Mouse (Mus musculus) limb, embryonic 15.5 days (tissue): ENCODE data around the gene St3gal2. TPM values are rescaled to one million over a fixed set of nuclear protein-coding genes. Genes with fewer than 3 reads are reported as not detected.
"Not testable (repeated sequence)": the region's sequence is repeated elsewhere in the genome, so short reads cannot be mapped to it uniquely, and the experiment has no call there.

Experiments
- ATAC-seq: fragments of 200-750 bp; cut with Nextera tagmentation; 2 replicates; pipeline ENCODE4 v1.8.0; 2017; ENCODE audit warnings: low read depth, moderate TSS enrichment; ENCODE audit not compliant: insufficient number of reproducible peaks, low FRiP score, low TSS enrichment
- H3K27ac ChIP-seq: fragments of 300-500 bp; sonication (generic); 2 replicates; pipeline ENCODE4 v1.5.1; 2015; ENCODE audit warnings: moderate library complexity, mild to moderate bottlenecking, inconsistent platforms
- H3K27me3 ChIP-seq: fragments of 300-500 bp; sonication (generic); 2 replicates; pipeline ENCODE4 v1.6.1; 2015; ENCODE audit warnings: inconsistent platforms
- H3K36me3 ChIP-seq: fragments of 300-500 bp; sonication (generic); 2 replicates; pipeline ENCODE4 v1.6.1; 2015; ENCODE audit warnings: inconsistent platforms
- H3K4me1 ChIP-seq: fragments of 300-500 bp; sonication (generic); 2 replicates; pipeline ENCODE4 v1.6.1; 2015; ENCODE audit warnings: inconsistent platforms
- H3K4me2 ChIP-seq: fragments of 300-500 bp; sonication (generic); 2 replicates; pipeline ENCODE4 v1.6.1; 2015; ENCODE audit warnings: mild to moderate bottlenecking, inconsistent platforms
- H3K4me3 ChIP-seq: fragments of 300-500 bp; sonication (generic); 2 replicates; pipeline ENCODE4 v1.5.1; 2015; ENCODE audit warnings: mild to moderate bottlenecking, inconsistent platforms
- H3K9ac ChIP-seq: fragments of 300-500 bp; sonication (generic); 2 replicates; pipeline ENCODE4 v1.6.1; 2015; ENCODE audit warnings: inconsistent platforms
- H3K9me3 ChIP-seq: fragments of 300-500 bp; sonication (generic); 2 replicates; pipeline ENCODE4 v1.6.1; 2016; ENCODE audit warnings: inconsistent platforms
- WGBS: fragments of 180-500 bp; shearing (Covaris S2); methylation state at CpG from one replicate; pipeline ENCODE4 v1.1.7; 2015; 5-methylcytosine and 5-hydroxymethylcytosine counted together
- polyA plus RNA-seq: library from polyadenylated mRNA; unstranded; fragments of >200 nt; fragmentation: Nextera tagmentation; extraction: Ambion mirVana; gene quantifications from 2 replicates; pipeline ENCODE4 v1.2.1, GENCODE M21; 2015

St3gal2 gene
- polyA plus RNA-seq, 1 experiment from 2014 or later = 32.6 TPM

- H3K27me3 ChIP-seq = no peaks in the 10 kb centered on the region
- no peak overlapping the region for H3K4me2 ChIP-seq
- ATAC-seq = no peak
- 87% methylated on average over 10 of the region's 10 CpGs for WGBS
- H3K9me3 ChIP-seq = no peaks in the 10 kb centered on the region
- no peaks in the 10 kb centered on the region for H3K4me1 ChIP-seq
- no peak overlapping the region for H3K27ac ChIP-seq
- no peak overlapping the region for H3K4me3 ChIP-seq
- peaks cover 65% of the 10 kb centered on the region for H3K36me3 ChIP-seq
- H3K9ac ChIP-seq = no peak overlapping the region
Measured at GRCm38 (mm10) chr8:110894851-110895250, 24.9 kb upstream of the St3gal2 start.

DNA sequence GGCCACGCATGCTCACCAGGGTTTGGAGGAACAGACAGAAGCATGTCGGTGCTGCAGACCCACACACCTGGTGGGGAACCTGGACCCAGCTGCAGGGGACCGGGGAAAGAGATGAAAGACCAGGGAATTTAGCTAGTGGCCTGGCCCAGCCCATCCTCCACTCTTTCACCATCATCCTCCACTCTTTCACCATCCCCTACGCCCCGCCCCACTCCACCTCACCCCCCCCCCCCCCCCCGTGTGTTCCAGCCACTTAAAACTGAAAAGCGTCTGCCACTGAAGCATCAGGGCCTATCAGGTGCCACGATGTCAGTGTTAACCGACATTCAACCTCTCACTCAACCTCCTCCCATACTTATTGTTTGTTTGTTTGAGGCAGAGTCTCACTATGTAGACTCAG, 24.5 kb upstream of the St3gal2 start:
- WGBS = 83% methylated on average over 9 of the region's 9 CpGs
- Histone ChIP-seq H3K4me1 (no peaks in the 10 kb centered on the region), H3K4me3 (no peak overlapping the region), H3K27ac (no peak overlapping the region), H3K9ac (no peak overlapping the region), H3K36me3 (peaks cover 61% of the 10 kb centered on the region), H3K27me3 (no peaks in the 10 kb centered on the region), H3K9me3 (no peaks in the 10 kb centered on the region), H3K4me2 (no peak overlapping the region)
- ATAC-seq = no peak

DNA sequence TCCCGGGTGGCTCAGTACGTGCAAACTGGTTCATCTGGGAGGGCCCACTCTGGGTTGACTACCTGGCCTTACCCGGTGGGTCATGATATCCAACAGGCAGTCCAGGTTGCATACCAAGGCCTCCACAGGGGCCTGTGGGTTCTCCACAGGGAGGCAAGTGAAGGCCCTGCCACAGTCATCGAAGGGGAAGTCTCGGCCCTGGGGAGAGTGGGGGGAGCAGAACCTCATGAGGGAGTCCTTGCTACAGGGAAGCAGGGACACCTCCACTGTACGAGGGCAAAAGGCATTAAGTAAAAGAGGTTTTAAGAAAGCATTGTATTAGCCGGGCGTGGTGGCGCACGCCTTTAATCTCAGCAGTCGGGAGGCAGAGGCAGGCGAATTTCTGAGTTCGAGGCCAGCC, 23.9 kb upstream of the St3gal2 start:
- H3K36me3 ChIP-seq = peaks cover 55% of the 10 kb centered on the region

GRCm38 (mm10) chr8:110897495-110897894, 22.2 kb upstream of the St3gal2 start:
- no peak overlapping the region for H3K9ac ChIP-seq
- ATAC-seq = no peak
- H3K4me1 ChIP-seq = peaks cover 9% of the 10 kb centered on the region
- WGBS = 89% methylated on average over 6 of the region's 6 CpGs
- no peak overlapping the region for H3K4me3 ChIP-seq
- H3K9me3 ChIP-seq = no peaks in the 10 kb centered on the region
- H3K4me2 ChIP-seq = no peak overlapping the region
- H3K27ac ChIP-seq = no peak overlapping the region
- H3K27me3 ChIP-seq = no peaks in the 10 kb centered on the region
- H3K36me3 ChIP-seq = peaks cover 55% of the 10 kb centered on the region

More for the DNA sequence above, 23.9 kb upstream of the St3gal2 start:
- no peak overlapping the region for H3K4me3 ChIP-seq
- H3K4me1 ChIP-seq = peaks cover 2% of the 10 kb centered on the region
- WGBS = 91% methylated on average over 13 of the region's 13 CpGs
- ATAC-seq = no peak
- no peak overlapping the region for H3K27ac ChIP-seq
- H3K27me3 ChIP-seq = no peaks in the 10 kb centered on the region
- H3K9me3 ChIP-seq = no peaks in the 10 kb centered on the region
- no peak overlapping the region for H3K4me2 ChIP-seq
- H3K9ac ChIP-seq = no peak overlapping the region

DNA sequence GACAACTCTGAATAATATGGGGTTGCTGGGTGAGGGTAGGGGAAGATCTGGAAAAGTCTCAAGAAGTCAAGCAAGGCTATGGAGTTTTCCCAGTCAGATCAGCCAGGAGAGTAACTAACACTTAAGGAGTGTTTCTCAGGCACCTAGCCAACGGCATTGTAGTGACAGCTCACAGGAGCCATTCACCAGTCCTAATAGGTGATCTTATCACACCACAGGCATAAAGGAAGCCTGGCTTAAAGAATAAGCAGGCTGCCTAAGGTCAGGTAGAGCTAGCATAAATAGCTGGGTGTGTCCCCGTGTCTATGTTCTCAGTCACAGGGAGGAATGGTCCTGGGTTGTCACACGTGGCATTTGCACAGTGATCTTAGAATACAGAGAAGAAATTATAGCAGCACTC, 18.7 kb upstream of the St3gal2 start:
- Histone ChIP-seq H3K27ac (no peak overlapping the region), H3K4me3 (no peak overlapping the region), H3K9ac (no peak overlapping the region), H3K9me3 (no peaks in the 10 kb centered on the region), H3K4me1 (peaks cover 9% of the 10 kb centered on the region), H3K4me2 (no peak overlapping the region), H3K36me3 (peaks cover 26% of the 10 kb centered on the region), H3K27me3 (no peaks in the 10 kb centered on the region)
- no peak for ATAC-seq
- 60% methylated on average over 3 of the region's 3 CpGs for WGBS

- Histone ChIP-seq H3K27me3 (no peaks in the 10 kb centered on the region), H3K4me1 (peaks cover 9% of the 10 kb centered on the region), H3K36me3 (peaks cover 23% of the 10 kb centered on the region), H3K4me2 (peak within 1 kb of the TSS; percentile 50), H3K4me3 (peak within 1 kb of the TSS; percentile 70), H3K9me3 (no peaks in the 10 kb centered on the region), H3K9ac (peak within 1 kb of the TSS; percentile 46), H3K27ac (no peak within 1 kb of the TSS)
- peak; percentile 84 for ATAC-seq
- WGBS = 2% methylated on average over 30 of the region's 30 CpGs
Measured at GRCm38 (mm10) chr8:110901839-110902578, 17.7 kb upstream of the St3gal2 start, which contains the start of gene Fuk. Fuk (minus strand) TSS chr8:110902488.

- ATAC-seq = no peak
- H3K9me3 ChIP-seq = no peaks in the 10 kb centered on the region
- 63% methylated on average over 2 of the region's 2 CpGs for WGBS
- no peaks in the 10 kb centered on the region for H3K27me3 ChIP-seq
- H3K4me2 ChIP-seq = peak overlapping the region; percentile 50
- H3K4me3 ChIP-seq = peak overlapping the region; percentile 70
- H3K27ac ChIP-seq = no peak overlapping the region
- H3K36me3 ChIP-seq = peaks cover 18% of the 10 kb centered on the region
- H3K9ac ChIP-seq = peak overlapping the region; percentile 46; the same call in 1 of the 2 replicates
- H3K4me1 ChIP-seq = peaks cover 9% of the 10 kb centered on the region
Measured at GRCm38 (mm10) chr8:110902579-110902965, 17.1 kb upstream of the St3gal2 start.

- H3K36me3 ChIP-seq = no peaks in the 10 kb centered on the region
- no peak for ATAC-seq
- WGBS = 90% methylated on average over 6 of the region's 6 CpGs
- H3K9ac ChIP-seq = no peak overlapping the region
- no peaks in the 10 kb centered on the region for H3K9me3 ChIP-seq
- H3K4me1 ChIP-seq = peaks cover 9% of the 10 kb centered on the region
- H3K27me3 ChIP-seq = no peaks in the 10 kb centered on the region
- no peak overlapping the region for H3K4me3 ChIP-seq
- H3K27ac ChIP-seq = no peak overlapping the region
- H3K4me2 ChIP-seq = no peak overlapping the region
Measured at GRCm38 (mm10) chr8:110905404-110905803, 14.3 kb upstream of the St3gal2 start.

GRCm38 (mm10) chr8:110906682-110907081, 13.0 kb upstream of the St3gal2 start:
- Histone ChIP-seq H3K27ac (no peak overlapping the region), H3K36me3 (no peaks in the 10 kb centered on the region), H3K9me3 (no peaks in the 10 kb centered on the region), H3K4me3 (no peak overlapping the region), H3K4me2 (no peak overlapping the region), H3K4me1 (0 out of 2 replicates have a peak, but pooled peaks cover under 1% of the 10 kb centered on the region), H3K27me3 (no peaks in the 10 kb centered on the region), H3K9ac (no peak overlapping the region)
- WGBS = 69% methylated on average over 1 of the region's 1 CpGs
- no peak for ATAC-seq

DNA sequence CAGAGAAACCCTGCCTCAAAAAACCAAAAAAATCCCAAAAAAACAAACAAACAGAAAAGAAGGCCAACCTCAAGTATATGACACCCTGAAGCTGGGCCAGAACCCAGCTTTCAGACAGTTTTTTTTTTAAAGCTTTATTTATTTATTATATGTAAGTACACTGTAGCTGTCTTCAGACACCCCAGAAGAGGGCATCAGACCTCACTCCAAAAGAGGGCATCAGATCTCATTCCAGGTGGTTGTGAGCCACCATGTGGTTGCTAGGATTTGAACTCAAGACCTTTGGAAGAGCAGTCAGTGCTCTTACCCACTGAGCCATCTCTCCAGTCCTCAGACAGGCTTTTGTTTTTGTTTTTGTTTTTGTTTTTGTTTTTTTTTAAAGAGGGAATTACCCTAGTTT, 9.9 kb upstream of the St3gal2 start:
- not testable (repeated sequence) for H3K27ac ChIP-seq, H3K9me3 ChIP-seq, H3K36me3 ChIP-seq

GRCm38 (mm10) chr8:110911576-110912570, 7.8 kb upstream of the St3gal2 start:
- Histone ChIP-seq H3K36me3 (no peaks in the 10 kb centered on the region), H3K9ac (no peak overlapping the region), H3K4me1 (no peaks in the 10 kb centered on the region), H3K4me2 (no peak overlapping the region), H3K27me3 (no peaks in the 10 kb centered on the region), H3K4me3 (no peak overlapping the region), H3K27ac (no peak overlapping the region), H3K9me3 (no peaks in the 10 kb centered on the region)
- 81% methylated on average over 15 of the region's 15 CpGs for WGBS
- ATAC-seq = no peak

More for the DNA sequence above, 9.9 kb upstream of the St3gal2 start:
- not testable (repeated sequence) for ATAC-seq, H3K4me2 ChIP-seq, H3K4me1 ChIP-seq, H3K27me3 ChIP-seq, H3K9ac ChIP-seq, H3K4me3 ChIP-seq

DNA sequence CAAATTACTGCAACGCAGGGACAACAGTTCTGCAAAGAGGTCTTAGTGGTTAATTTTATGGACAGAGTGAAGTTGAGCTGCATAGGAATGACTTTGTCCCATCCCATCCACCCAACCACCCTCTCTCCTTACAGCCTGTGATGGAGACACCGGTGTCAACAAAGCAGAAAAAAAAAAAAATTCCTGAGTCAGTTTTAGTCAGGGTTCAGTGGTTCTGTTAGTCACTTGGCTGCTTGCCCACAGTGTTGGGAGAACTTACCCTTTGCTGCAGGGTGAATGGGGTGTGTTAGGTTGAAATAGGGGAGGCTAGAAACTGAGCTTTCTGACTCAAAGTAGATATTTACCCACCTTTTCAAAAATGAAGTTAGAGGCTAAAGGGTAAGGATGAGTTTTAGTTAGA, 2.3 kb upstream of the St3gal2 start:
- peaks cover 30% of the 10 kb centered on the region for H3K4me1 ChIP-seq

More for the DNA sequence above, 2.3 kb upstream of the St3gal2 start:
- no peaks in the 10 kb centered on the region for H3K27me3 ChIP-seq
- H3K4me2 ChIP-seq = no peak overlapping the region
- 60% methylated on average over 2 of the region's 2 CpGs for WGBS
- no peak overlapping the region for H3K27ac ChIP-seq
- ATAC-seq = no peak
- no peak overlapping the region for H3K9ac ChIP-seq
- no peaks in the 10 kb centered on the region for H3K36me3 ChIP-seq
- no peaks in the 10 kb centered on the region for H3K9me3 ChIP-seq
- H3K4me3 ChIP-seq = no peak overlapping the region
